Mouse (Mus musculus) Patski (cell line): ENCODE measurements at regions not wholly inside any gene's neighbourhood (a gene's known extent, or its start where the extent isn't known, plus 50 kb on each side); places are given as distances from the start of the nearest gene placed in this dataset.
A peak's percentile ranks its signal among the peaks of the same experiment; 100 is the strongest.

ENCODE experiments used
- ATAC-seq: fragments of 100-300 bp; one replicate; pipeline ENCODE4 v1.8.0; 2021
- CTCF ChIA-PET: fragments of 350-600 bp; sonication (Branson Sonifier 250); formaldehyde crosslinking; loops from one replicate; lab custom pipeline; 2022; ENCODE audit warnings: inconsistent platforms; lab: Charles Lee
- POLR2A ChIA-PET: fragments of 350-600 bp; sonication (Branson Sonifier 250); formaldehyde crosslinking; loops from one replicate; lab custom pipeline; 2022; ENCODE audit warnings: antibody characterized with exemption, inconsistent platforms; lab: Charles Lee
- DNase-seq: peaks from one replicate; pipeline ENCODE4 v3.0.0-alpha.2; 2011; ENCODE audit warnings: low read depth, low spot score
- H3K27me3 ChIP-seq: fragments of 371-371 bp; one replicate; pipeline ENCODE4 v1.5.1; 2021
- CTCF ChIP-seq: fragments of 100-300 bp; IDR thresholded peaks from one replicate; pipeline ENCODE4 v1.5.1; 2021
- in situ Hi-C: fragments of 300-500 bp; cut with MboI; formaldehyde crosslinking; loops from 3 replicates; pipeline ENCODE4 v1.11.1; 2018; ENCODE audit warnings: low pct_unique_long_range_greater_than_20kb, mixed read lengths

DNA sequence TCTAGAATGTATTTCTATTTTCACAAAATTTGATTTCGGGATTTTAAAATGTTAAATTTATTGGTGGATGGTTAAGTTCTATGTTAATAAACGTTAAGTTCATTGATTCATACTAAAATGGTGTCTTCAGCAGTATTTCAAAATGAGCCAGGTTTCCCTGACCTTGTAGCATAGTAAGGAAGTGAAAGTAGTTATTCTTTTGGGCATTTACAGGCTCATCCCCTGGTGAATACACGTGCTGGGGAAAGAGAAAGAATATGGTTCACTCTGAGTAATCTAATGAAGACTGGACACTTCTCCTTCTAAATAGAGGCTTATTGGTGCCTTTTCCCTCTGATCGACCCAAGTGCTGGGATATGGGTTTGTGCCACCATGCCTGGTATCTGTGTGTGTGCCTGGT is 281.1 kb downstream of the Lipi start:
- in situ Hi-C loops = no loop called here
- TF ChIP-seq CTCF = no peak
- DNase-seq (no peak), ATAC-seq (no peak)
- peaks cover 4% of the 10 kb centered on the region for H3K27me3 ChIP-seq
- ChIA-PET CTCF (no interaction called here), POLR2A (no interaction called here)

DNA sequence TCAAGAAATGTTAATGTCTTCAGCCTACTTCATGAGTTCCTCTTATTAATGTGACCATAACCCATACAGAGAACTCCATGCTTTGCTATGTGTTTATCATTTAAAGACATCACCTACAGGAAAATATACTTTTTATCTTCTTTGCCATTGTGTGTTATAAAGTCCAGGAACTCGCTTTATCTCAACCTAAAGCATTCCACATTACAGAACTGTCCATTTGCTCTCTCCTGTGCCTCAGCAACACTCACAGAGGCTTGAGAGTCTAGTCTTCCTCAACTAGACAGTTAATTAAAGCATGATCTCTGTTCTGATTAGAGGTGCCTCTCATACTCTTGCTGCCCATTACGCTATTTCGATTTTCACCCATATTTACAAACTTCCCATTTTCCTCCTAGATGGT is 288.4 kb downstream of the Lipi start:
- ChIA-PET CTCF (no interaction called here), POLR2A (no interaction called here)
- no peaks in the 10 kb centered on the region for H3K27me3 ChIP-seq
- no peak for TF ChIP-seq CTCF
- no peak for ATAC-seq
- in situ Hi-C loops = no loop called here
- no peak for DNase-seq

DNA sequence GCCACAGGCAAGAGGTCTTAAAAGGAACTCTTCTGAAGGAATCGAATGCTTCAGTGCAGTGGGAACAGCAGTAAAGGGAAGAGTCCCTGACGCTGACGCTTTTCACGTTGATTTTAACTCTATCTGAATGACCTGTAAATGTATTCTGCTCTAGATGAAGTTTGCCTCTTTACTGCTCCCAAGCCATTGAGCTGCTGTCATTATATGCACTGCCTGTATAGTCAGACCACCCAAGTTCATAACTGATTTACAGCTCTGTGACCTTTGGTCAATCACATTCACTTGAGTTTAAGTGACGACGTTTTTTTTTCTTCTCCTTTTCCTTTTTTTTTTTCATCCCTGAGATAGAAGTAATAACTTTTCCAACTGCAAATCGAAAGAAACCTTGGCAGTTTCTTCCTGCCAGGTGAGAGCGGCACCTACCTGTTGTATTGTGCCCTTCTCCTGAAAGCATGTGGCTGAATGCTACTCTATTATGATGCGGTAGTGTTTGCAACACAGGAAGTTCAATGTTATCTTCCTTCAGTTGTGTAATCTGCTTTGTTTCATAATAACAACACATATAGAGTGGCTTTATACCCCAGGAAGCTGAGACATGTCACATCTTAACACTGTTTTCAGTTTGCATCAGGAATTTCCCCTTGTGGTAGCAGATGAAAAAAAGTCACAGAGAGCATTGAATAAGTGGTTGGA is 293.0 kb downstream of the Lipi start:
- in situ Hi-C loops = no loop called here
- POLR2A ChIA-PET = no interaction called here
- no peaks in the 10 kb centered on the region for H3K27me3 ChIP-seq
- TF ChIP-seq CTCF = no peak
- ATAC-seq (no peak), DNase-seq (no peak)
- CTCF ChIA-PET = interaction anchor here (1.0 kb wide), 1 partner anchor 19 kb away, joined by 3 read pairs; no protein-coding TSS in a partner anchor

DNA sequence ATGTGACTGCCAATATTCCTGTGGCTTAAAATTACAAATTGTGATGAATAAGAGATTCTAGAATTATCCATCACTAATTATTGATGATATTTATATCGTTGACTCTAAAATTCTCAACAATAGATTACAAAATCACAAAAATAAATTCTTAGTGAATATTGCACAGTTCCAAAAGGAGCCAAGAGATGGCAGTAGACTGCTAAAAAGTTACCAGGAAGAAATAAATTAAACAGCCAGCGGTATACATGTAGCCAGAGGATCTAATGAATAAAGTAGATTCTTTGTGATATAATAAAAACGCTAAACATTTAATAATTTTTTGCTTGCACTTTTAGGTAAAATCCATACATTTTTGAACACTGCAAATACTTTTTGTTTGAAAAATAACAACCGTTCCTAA is 294.7 kb downstream of the Lipi start:
- ATAC-seq = no peak
- CTCF ChIA-PET = no interaction called here
- no peaks in the 10 kb centered on the region for H3K27me3 ChIP-seq
- in situ Hi-C loops = no loop called here
- POLR2A ChIA-PET = no interaction called here
- TF ChIP-seq CTCF = peak; percentile 11
- DNase-seq = no peak

DNA sequence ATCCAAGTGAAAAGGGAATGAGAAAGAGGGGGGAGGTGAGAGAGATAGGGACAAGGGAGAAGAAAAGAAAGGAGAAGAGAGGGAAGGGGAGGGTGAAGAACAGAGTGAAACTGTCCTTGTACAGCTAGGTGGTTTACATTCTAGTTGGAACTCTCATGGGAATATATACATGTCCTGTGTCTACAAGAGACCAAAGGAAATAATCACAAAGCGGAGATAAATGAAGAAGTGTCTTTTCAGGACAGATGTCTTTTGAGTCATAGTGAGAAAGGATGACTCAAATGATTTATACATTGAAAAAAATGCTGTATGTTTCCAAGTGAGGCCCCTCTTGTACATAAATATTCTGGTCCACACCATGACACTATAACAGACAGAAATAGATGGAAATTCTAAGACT is 298.7 kb downstream of the Lipi start:
- no peak for ATAC-seq
- ChIA-PET CTCF (no interaction called here), POLR2A (no interaction called here)
- no peak for TF ChIP-seq CTCF
- in situ Hi-C loops = no loop called here
- DNase-seq = no peak
- peaks cover 3% of the 10 kb centered on the region for H3K27me3 ChIP-seq

DNA sequence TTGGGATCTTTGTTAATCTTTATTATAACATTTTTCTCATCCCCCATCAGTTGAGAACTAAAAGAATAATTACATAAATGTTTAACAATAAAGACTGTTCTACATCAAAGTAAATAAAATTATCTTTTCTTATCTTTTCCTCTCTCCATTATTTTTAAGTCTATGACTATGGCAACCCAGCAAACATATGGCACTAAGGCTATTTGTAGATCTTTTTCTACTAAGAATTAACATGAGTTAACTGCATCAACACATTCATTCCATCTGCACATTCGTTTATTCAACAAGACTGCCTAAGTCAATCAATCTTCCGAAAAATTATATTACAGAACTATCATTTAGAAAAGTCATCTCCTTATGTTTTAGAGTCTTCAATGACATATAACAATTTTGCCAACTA is 300.1 kb downstream of the Lipi start:
- DNase-seq (no peak), ATAC-seq (no peak)
- in situ Hi-C loops = no loop called here
- H3K27me3 ChIP-seq = peaks cover 3% of the 10 kb centered on the region
- no peak for TF ChIP-seq CTCF
- POLR2A ChIA-PET = no interaction called here
- CTCF ChIA-PET = no interaction called here

DNA sequence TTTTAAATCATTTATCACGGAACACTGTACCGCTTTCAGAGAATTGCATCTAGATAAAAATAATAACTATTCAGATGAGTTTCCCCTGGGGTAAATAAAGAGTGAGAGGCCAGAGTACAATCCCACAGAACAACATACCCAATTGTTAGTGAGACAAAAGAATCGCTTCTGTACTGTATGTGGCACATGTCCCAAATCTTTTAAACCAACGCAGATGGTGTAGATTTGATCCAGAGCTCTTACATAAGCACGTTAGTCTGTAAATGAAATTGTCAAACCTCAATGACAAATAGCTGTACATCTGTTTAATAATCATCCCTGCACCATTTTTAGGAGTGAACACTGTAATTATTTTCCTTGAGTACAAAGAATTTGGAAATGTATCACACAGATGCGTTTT is 322.0 kb downstream of the Lipi start:
- in situ Hi-C loops = no loop called here
- ATAC-seq (no peak), DNase-seq (no peak)
- H3K27me3 ChIP-seq = no peaks in the 10 kb centered on the region
- POLR2A ChIA-PET = no interaction called here
- no peak for TF ChIP-seq CTCF
- CTCF ChIA-PET = no interaction called here

DNA sequence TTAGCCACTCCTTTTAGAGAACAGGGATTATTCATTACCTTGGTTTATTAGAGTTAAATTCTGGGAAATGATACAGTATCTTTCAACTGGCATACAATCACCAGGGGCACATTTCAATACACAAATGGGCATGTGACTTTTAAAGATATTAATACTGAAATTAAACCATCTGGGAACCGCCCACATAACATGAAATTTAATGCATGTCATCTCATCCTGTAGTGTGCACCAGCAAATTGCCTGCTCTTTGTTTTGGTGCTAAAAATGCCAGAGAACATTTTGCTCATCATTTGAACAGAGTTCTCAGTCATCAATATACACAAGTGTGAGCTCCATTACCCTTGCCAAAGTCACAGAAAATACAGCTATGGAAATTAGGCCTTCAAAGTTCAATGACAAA is 330.9 kb downstream of the Lipi start:
- CTCF ChIA-PET = no interaction called here
- in situ Hi-C loops = no loop called here
- no peak for TF ChIP-seq CTCF
- POLR2A ChIA-PET = no interaction called here
- DNase-seq (no peak), ATAC-seq (no peak)
- no peaks in the 10 kb centered on the region for H3K27me3 ChIP-seq

DNA sequence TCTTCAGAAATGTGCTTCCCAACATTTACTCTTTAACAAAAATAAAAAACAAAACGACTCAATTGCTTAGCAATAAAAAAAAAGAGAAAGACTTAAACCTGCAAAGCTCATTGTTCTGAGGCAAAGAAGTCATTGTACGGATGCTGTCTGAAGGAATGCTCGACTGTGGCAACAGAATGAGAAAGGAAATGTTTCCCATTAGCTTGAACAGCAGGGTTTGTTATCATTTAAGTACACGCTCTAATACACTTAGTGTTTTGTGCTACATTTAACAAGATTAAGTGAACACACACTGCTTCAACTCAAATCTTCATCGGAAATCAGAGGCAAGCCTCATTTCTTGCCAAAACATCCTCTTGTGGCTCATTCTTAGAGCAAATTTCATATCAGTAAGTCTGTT is 336.7 kb downstream of the Lipi start:
- no peaks in the 10 kb centered on the region for H3K27me3 ChIP-seq
- ChIA-PET CTCF (no interaction called here), POLR2A (no interaction called here)
- TF ChIP-seq CTCF = no peak
- in situ Hi-C loops = no loop called here
- no peak for DNase-seq
- ATAC-seq = no peak

DNA sequence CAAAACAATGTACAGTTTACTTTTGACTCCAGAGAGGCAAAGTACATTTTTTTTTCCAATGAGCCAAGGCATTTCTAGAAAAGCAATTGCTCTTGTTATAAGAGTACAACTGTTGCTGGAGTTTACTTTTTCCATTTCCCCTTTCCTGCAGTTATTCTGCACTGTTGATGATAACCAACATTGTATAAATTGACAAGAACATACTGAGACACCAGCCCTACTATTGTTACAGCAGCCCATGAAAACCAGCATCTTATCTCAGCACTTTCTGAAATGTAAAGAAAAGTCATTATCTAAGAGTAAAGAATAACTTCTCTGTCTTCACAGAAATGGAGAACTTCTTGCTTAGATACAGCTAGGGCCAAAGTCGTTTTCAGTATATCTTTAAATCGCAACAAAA is 345.5 kb downstream of the Lipi start:
- POLR2A ChIA-PET = no interaction called here
- DNase-seq = no peak
- in situ Hi-C loops = no loop called here
- no peak for ATAC-seq
- no peak for TF ChIP-seq CTCF
- CTCF ChIA-PET = no interaction called here
- no peaks in the 10 kb centered on the region for H3K27me3 ChIP-seq

DNA sequence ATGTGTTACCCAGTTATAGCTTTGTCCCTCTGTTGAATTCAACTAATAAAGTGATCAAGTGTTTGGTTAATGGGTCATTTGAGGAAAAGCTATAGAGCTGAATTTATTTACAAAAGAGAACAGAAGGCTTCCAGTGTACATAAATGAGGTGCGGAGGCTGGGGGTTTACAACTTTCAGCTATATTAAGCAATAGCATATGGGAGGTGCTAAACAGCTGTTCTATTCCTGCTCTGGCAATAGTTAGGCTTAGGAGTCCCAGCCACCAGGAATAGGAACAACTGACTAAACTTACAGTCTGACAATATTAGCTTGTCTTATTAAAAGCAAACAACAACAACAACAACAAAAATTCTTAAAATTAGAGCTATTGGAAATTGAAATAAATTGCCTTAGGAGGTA is 353.7 kb downstream of the Lipi start:
- no peak for DNase-seq
- ChIA-PET CTCF (no interaction called here), POLR2A (no interaction called here)
- no peak for ATAC-seq
- no peaks in the 10 kb centered on the region for H3K27me3 ChIP-seq
- no peak for TF ChIP-seq CTCF
- in situ Hi-C loops = no loop called here

DNA sequence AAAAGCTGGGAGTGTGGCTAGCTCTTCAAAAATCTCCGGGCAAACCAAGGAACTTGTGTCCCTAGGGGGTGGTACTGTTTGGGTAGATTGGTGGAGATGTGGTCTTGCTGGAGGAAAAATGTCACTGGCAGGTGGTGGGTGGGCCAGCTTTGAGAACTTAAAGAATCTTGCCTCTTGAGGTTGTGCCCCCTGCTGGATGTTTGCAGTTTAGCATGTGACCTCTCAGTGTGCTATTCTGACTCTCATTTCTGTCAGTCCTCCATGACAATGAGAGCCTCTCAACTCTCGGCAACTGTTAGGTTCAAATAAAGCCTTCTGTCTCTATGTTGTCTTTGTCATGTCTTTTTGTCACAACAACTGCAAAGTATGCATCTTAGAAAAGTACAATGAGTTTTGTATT is 392.5 kb downstream of the Lipi start:
- ATAC-seq = no peak
- in situ Hi-C loops = no loop called here
- TF ChIP-seq CTCF = peak; percentile 9
- POLR2A ChIA-PET = no interaction called here
- DNase-seq = no peak
- CTCF ChIA-PET = no interaction called here
- H3K27me3 ChIP-seq = no peaks in the 10 kb centered on the region
